Mouse (Mus musculus) A20 (cell line): ENCODE results near the gene Trim54.

Source experiments
- DNase-seq: peaks from one replicate; pipeline ENCODE4 v3.0.0-alpha.2; 2011; ENCODE audit warnings: low read depth, low spot score

The Trim54 gene

GRCm38 (mm10) chr5:31105814-31106335, 10.6 kb upstream of the Trim54 start, which contains the start of gene Dnajc5g:
TSS of gene Dnajc5g (plus strand) at chr5:31106285.
- no peak for DNase-seq

GRCm38 (mm10) chr5:31108000-31108490, 8.5 kb upstream of the Trim54 start, which contains the start of gene Slc30a3:
TSS of gene Slc30a3 (minus strand) at chr5:31108237.
- no peak for DNase-seq

- DNase-seq = peak; percentile 41
These were observed 5.7 kb upstream of the Trim54 start for GRCm38 (mm10) chr5:31110781-31111180.

GRCm38 (mm10) chr5:31116912-31117311, 400 bp downstream of the Trim54 start:
- DNase-seq = no peak

- DNase-seq = peak; percentile 24
These were observed 4.6 kb downstream of the Trim54 start for GRCm38 (mm10) chr5:31121111-31121510.

GRCm38 (mm10) chr5:31123481-31123880, 7.0 kb downstream of the Trim54 start:
- no peak for DNase-seq

GRCm38 (mm10) chr5:31126050-31126449, 9.5 kb downstream of the Trim54 start:
- DNase-seq = peak; percentile 45

GRCm38 (mm10) chr5:31136730-31137424, 20.4 kb downstream of the Trim54 start:
- DNase-seq = no peak

GRCm38 (mm10) chr5:31137658-31138057, 21.1 kb downstream of the Trim54 start:
- DNase-seq = no peak

- no peak for DNase-seq
These were observed 21.9 kb downstream of the Trim54 start, which contains the start of gene Ucn for GRCm38 (mm10) chr5:31138241-31138967. TSS of gene Ucn (minus strand) at chr5:31138829.

- DNase-seq = no peak
These were observed 22.5 kb downstream of the Trim54 start for GRCm38 (mm10) chr5:31138968-31139425.

- DNase-seq = no peak
These were observed 33.3 kb downstream of the Trim54 start for GRCm38 (mm10) chr5:31149781-31150180.

- DNase-seq = no peak
These were observed 35.2 kb downstream of the Trim54 start for GRCm38 (mm10) chr5:31151746-31152145.

GRCm38 (mm10) chr5:31153516-31154151, 37.1 kb downstream of the Trim54 start:
- no peak for DNase-seq

GRCm38 (mm10) chr5:31154152-31154553, 37.6 kb downstream of the Trim54 start, which contains the start of gene Mpv17:
TSS of gene Mpv17 (minus strand) at chr5:31154251.
- DNase-seq = peak; percentile 89

- no peak for DNase-seq
These were observed 46.0 kb downstream of the Trim54 start for GRCm38 (mm10) chr5:31162462-31162861.

GRCm38 (mm10) chr5:31164878-31165277, 48.4 kb downstream of the Trim54 start:
- DNase-seq = no peak

- DNase-seq = no peak
These were observed 52.1 kb downstream of the Trim54 start for GRCm38 (mm10) chr5:31168630-31169029.

- peak; percentile 70 for DNase-seq
These were observed 62.8 kb downstream of the Trim54 start for GRCm38 (mm10) chr5:31179301-31179765.

GRCm38 (mm10) chr5:31179766-31180630, 63.5 kb downstream of the Trim54 start, which contains the start of the genes Gm29609 and Gtf3c2:
TSS of gene Gm29609 (minus strand) at chr5:31179911.
TSS of gene Gtf3c2 (minus strand) at chr5:31180144.
- DNase-seq = peak; percentile 96
